Mouse (Mus musculus) A20 (cell line): ENCODE measurements around the gene Stk11.

Source experiments
- DNase-seq: peaks from one replicate; pipeline ENCODE4 v3.0.0-alpha.2; 2011; ENCODE audit warnings: low read depth, low spot score

Gene Stk11

DNA sequence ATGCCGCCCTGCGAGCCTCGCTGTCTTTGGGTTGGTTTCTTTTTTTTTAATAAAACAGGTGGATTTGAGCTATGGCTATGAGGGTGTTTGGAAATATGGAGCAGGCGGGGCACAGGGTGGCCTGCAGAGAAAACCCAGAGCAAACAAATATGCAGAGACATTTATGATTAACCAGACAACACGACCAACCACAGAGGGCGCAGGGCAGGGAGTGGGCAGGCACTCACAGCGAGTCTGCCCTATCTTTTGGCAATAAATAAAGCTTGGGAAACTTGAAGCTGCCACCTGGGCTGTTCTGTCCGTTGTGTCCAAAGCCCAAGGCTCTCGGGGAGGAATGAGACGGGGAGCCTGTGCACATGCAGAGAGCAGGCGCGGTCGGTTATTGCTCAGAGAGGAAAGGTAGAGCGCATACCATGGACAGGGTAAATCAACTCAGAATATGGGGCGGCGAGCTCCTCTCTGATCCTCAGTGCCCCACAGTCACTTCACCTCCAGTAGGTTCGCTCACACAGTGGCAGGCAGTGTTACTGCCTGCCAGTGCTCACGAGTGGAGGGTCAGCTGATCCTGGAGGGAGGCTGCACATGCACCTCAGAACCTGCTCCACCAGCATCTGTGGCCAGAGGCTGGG, 14.9 kb downstream of the Stk11 start:
- DNase-seq: no peak

GRCm38 (mm10) chr10:80131316-80131951, 15.8 kb downstream of the Stk11 start:
- no peak for DNase-seq

GRCm38 (mm10) chr10:80131952-80132350, 16.3 kb downstream of the Stk11 start:
- no peak for DNase-seq

DNA sequence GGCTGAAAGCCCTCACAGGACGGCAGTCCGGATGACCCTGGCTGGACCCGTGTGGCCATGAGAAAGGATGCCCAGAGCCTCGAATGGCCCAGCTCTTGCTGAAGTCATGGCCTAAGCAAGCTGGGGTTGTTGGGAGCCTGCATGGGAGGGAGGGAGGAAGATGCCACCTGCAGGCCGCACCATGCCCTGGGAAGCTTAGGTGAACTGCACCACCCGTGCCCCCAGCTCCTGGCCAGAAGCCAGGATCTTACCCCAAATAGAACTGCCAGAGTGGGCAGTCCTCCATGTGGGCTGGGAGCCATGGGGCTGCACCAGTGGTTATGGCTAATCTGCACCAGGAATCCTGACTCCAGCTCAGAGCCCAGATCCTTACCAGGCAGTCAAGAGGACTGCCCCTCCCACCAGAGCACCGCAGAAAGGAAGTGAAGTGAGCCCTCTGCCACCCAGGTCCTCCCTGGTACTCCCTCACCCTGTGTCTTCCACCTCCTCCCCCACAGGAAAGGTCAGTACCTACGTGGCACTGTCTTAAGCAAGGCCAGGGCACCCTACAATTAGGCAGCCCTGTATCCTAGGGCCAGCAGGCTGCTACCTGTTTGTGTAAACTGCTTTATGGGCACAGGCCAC, 17.7 kb downstream of the Stk11 start:
- DNase-seq: peak; percentile 38

GRCm38 (mm10) chr10:80134421-80134820, 18.8 kb downstream of the Stk11 start:
- DNase-seq: no peak

DNA sequence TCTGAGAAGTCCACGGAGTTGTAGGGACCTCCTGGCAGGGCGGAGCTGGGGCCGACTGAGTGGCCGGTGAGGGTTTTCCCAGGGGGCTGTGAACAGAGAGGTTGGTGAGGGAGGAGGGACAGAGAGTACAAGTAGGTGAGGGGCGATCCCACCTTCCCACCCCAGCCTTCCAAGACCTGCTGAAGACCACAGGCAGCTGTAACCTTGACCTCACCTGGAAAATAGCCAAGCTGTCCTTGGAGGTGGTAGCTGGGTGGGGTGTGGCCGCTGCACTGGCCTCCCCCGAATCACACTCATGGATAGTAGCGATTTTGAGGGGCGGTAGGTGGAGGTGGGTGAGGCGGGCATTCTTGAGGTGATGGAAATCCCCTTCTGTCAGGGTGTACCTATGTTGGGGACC, 19.6 kb downstream of the Stk11 start:
- no peak for DNase-seq

DNA sequence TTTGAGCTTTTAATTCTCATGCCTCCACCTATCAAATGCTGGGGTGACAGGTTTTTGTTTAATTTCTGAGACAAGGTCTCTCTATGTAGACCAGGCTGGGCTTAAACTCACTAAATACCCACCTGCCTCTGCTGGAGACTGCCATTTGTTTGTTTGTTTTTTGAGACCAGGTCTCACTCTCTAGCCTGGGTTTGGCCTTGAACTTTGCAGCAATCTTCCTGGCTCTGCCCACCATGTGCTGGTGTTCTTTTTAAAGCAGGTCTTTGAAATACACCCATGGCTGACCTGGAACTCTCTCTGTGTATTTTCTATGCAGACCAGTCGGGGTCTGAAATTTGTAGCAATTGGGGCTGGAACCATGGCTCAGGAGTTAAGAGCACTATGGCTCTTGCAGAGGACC, 20.0 kb downstream of the Stk11 start:
- DNase-seq: no peak

DNA sequence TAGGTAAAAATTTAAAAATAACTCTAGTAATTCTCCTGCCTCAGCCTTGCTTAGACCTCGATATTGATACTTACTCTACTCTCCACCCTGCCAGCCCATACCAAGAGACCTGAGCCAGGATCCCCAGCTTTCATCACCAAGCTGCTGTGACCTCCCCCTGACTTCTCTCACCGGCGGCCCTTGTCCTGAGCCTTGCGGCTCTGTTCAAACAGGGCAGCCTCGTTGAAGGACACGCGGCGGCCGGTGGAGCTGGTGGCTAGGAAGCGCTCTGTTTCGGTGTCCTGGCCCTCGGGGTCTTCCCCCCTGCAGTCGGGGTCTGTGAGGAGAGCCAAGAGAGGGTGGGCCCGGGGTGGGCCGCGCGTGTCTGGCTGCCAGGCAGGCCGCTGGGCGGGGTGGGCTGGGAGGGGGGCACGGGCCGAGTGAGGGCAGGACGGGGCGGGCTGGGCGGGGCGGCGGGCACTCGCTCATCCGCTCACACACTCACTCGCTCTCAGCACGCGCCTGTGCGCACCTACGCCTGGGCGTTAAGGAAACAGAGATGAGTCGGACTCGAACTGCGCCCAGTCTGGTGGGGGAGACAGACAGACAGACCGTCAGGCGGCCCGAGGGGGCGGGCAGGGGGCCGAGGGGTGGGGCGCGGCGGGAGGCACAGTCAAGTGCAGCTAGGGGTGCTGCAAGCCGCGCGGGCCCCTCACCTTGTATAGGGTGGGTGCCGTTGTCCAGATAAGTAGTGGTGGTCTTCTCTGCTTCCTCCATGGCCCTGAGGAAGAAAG, 20.8 kb downstream of the Stk11 start:
- no peak for DNase-seq

GRCm38 (mm10) chr10:80136952-80137625, 21.5 kb downstream of the Stk11 start:
- DNase-seq: no peak

GRCm38 (mm10) chr10:80137626-80138552, 22.3 kb downstream of the Stk11 start:
- no peak for DNase-seq

- peak; percentile 35 for DNase-seq
Measured at GRCm38 (mm10) chr10:80138553-80139438, 23.2 kb downstream of the Stk11 start, which contains the start of gene Atp5d. Atp5d (plus strand) TSS chr10:80138632.

DNA sequence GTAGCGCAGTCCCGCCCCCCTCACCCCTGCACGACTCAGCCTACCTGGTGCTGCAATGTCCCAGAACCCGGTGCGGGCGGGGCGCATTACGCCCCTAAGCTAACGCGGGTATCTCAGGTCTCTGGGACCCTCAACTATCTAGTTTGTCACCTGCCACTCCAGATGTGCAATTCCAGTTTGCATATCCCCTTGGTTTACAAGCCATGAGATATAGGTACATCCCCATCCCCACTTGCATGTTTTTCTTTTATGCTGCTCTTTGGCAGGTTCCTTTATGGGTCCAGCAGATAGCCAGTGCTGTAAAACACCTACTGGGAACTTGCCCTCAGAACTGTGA, 23.8 kb downstream of the Stk11 start:
- DNase-seq: peak; percentile 91

- DNase-seq: no peak
Measured at GRCm38 (mm10) chr10:80139975-80140665, 24.5 kb downstream of the Stk11 start.

DNA sequence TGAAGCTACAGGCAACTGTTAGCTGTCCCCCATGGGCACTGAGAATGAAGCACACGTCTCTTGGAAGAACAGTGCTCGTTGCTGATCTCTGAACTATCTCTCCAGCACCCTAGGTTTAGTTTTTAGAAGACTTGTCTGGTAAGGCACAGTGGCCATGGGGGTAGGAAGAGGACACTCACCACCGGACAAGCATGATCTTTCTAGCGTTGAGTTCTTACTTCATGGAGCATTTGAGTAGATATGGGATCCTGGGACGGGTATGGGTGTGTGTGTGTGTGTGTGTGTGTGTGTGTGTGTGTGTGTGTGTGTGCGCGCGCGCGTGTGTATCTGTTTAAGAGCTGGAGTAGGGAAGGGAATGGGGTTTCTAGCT, 25.0 kb downstream of the Stk11 start, which contains the start of gene Cbarp:
Cbarp (minus strand) TSS at position 170 of the 370 bp plus-strand sequence.
- no peak for DNase-seq

DNA sequence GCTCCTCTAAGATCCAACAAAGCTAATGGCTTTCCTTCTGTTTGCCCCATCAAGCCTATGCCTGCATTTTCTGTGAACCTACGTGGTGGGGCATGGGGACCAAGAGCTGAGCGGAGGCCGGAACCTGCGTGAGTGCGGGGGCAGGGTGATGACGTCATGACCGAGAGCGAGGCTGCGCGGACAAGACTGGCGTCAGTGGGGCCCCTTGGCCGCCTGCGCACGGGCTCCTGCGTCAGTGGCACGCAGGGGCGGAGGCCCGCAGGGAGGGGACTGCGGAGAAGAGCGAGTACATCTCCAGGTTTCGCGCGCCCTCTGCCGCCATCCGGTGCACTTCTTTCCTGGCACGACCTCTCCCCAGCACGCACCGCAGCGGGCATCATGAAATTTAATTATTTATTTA, 25.6 kb downstream of the Stk11 start:
- peak; percentile 99 for DNase-seq

DNA sequence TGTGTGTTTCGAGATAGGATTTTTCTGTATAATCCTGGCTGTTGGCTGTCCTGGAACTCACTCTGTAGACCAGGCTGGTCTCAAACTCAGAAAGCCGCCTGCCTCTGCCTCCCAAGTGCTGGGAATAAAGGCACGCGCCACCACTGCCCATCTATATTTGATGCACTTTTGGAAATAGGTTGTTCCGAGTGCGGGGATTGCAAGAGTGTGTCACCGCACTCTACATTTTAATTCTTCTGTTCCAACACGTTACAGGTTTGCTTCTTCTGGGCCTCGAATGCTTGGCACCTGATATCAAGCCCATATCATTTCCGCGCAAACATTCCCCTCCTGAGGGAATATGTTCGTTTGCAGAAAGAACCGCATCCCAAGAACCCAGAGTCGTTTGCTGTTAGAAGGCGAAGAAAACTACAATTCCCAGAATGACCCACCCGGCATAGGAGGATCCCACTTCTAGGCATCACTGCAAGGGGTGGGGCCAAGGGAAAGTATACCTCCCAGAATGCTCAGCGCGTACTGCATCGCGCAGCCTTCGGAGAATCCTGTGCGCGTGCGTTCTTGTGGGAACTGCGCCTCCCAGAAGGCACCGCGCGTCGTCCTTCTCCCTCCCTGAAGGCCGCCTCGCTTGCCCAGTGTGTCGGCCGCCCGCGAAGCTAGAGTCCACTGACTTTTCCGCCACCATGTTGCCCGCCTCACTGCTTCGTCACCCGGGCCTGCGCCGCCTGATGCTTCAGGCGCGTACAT, 26.4 kb downstream of the Stk11 start:
- DNase-seq: peak; percentile 98

- DNase-seq: no peak
Measured at GRCm38 (mm10) chr10:80142530-80142925, 26.9 kb downstream of the Stk11 start.

- no peak for DNase-seq
Measured at GRCm38 (mm10) chr10:80143664-80144063, 28.1 kb downstream of the Stk11 start.
